In genomic region chr9:106454888-106455681, GRCm38 (mm10) we compare ENCODE assay signal across 8 mouse cellular contexts. TPM values are rescaled to one million over a fixed set of nuclear protein-coding genes. Genes with fewer than 3 reads are reported as not detected.
DNase-seq lines count a peak whose midpoint lies in the region; ATAC-seq and TF ChIP-seq lines count a peak whose summit lies in the region.

No protein-coding gene starts in this region.

- H3K4me1 ChIP-seq in heart, embryonic 13.5 days = peaks cover 83% of the 10 kb centered on the region
- H3K4me1 ChIP-seq in ES-E14 (ENCODE audit: control insufficient read depth in 2 of 2, insufficient read depth in 2 of 2, low read length in 2 of 2, poor library complexity in 1 of 2) = peaks cover 16 to 48% of the 10 kb centered on the region in 2 experiments
- H3K4me1 ChIP-seq in forebrain, embryonic 11.5 days (replicated peaks; ENCODE audit: control insufficient read depth, insufficient read depth, low read length) = peaks cover 50% of the 10 kb centered on the region
- peaks cover 82% of the 10 kb centered on the region for H3K4me1 ChIP-seq in limb, embryonic 15.5 days
- peaks cover 50% of the 10 kb centered on the region for H3K4me1 ChIP-seq in stomach, embryonic 16.5 days (ENCODE audit: control insufficient read depth, insufficient read depth, low read length)

- intact Hi-C loops in gastrocnemius, postnatal 14 days (cut with DNase I; ENCODE audit: low total_unique reads) = no loop called here

- H3K4me2 ChIP-seq in heart, embryonic 13.5 days = peak overlapping the region; percentile 95
- H3K4me2 ChIP-seq in forebrain, embryonic 11.5 days (ENCODE audit: low read depth, low read length, severe bottlenecking) = peak overlapping the region; percentile 73
- H3K4me2 ChIP-seq in limb, embryonic 15.5 days = peak overlapping the region; percentile 94
- H3K4me2 ChIP-seq in stomach, embryonic 16.5 days (ENCODE audit: low read depth, low read length) = peak overlapping the region; percentile 67

- no peaks in the 10 kb centered on the region for H3K9me3 ChIP-seq in heart, embryonic 13.5 days
- H3K9me3 ChIP-seq in ES-E14 (ENCODE audit: control insufficient read depth, insufficient read depth, low read depth, low read length) = no peaks in the 10 kb centered on the region
- H3K9me3 ChIP-seq in forebrain, embryonic 11.5 days (ENCODE audit: control insufficient read depth, low read length) = no peaks in the 10 kb centered on the region
- H3K9me3 ChIP-seq in limb, embryonic 15.5 days = no peaks in the 10 kb centered on the region
- H3K9me3 ChIP-seq in stomach, embryonic 16.5 days (replicated peaks; ENCODE audit: control insufficient read depth, low read length) = no peaks in the 10 kb centered on the region

- WGBS in heart, embryonic 13.5 days = 3% methylated on average over 17 of the region's 17 CpGs
- under 1% methylated on average over 17 of the region's 17 CpGs for WGBS in forebrain, embryonic 11.5 days
- 5% methylated on average over 17 of the region's 17 CpGs for WGBS in limb, embryonic 15.5 days
- 12% methylated on average over 17 of the region's 17 CpGs for whole genome bisulfite sequencing in stomach, embryonic 16.5 days

- H3K27ac ChIP-seq in heart, embryonic 13.5 days (replicated peaks) = peak overlapping the region; percentile 84
- peak overlapping the region; percentile 81 for H3K27ac ChIP-seq in ES-E14 (ENCODE audit: insufficient read depth, low read depth, low read length, poor library complexity, severe bottlenecking)
- H3K27ac ChIP-seq in forebrain, embryonic 11.5 days (ENCODE audit: low read depth, low read length) = peak overlapping the region; percentile 89
- H3K27ac ChIP-seq in limb, embryonic 15.5 days = peak overlapping the region; percentile 89
- H3K27ac ChIP-seq in stomach, embryonic 16.5 days (ENCODE audit: low read length) = peak overlapping the region; percentile 58

- peaks cover 3% of the 10 kb centered on the region; the same call in 1 of the 2 replicates for H3K27me3 ChIP-seq in heart, embryonic 13.5 days (replicated peaks)
- no peaks in the 10 kb centered on the region for H3K27me3 ChIP-seq in forebrain, embryonic 11.5 days (ENCODE audit: control insufficient read depth, insufficient read depth, low read length)
- H3K27me3 ChIP-seq in limb, embryonic 15.5 days = no peaks in the 10 kb centered on the region
- H3K27me3 ChIP-seq in stomach, embryonic 16.5 days (ENCODE audit: control insufficient read depth, insufficient read depth, low read length) = no peaks in the 10 kb centered on the region

- no peak for ATAC-seq in heart, embryonic 13.5 days (ENCODE audit: extremely low read depth, insufficient number of reproducible peaks, low FRiP score, low TSS enrichment)
- peak; percentile 26 for ATAC-seq in forebrain, embryonic 11.5 days (replicated peaks; ENCODE audit: low FRiP score)
- no peak for ATAC-seq in limb, embryonic 15.5 days (ENCODE audit: insufficient number of reproducible peaks, low FRiP score, low TSS enrichment, low read depth)
- no peak for ATAC-seq in stomach, embryonic 16.5 days (ENCODE audit: insufficient read depth, low FRiP score)

- no peak for DNase-seq in heart, adult 8-10 months (ENCODE audit: low spot score)
- no peak for DNase-seq in ES-E14 (ENCODE audit: low read depth, low spot score)
- DNase-seq in forebrain, embryonic 11.5 days (ENCODE audit: low spot score) = peak; percentile 77
- no peak for DNase-seq in gastrocnemius, postnatal 14 days
- no peak for DNase-seq in adrenal gland, postnatal 25 days

- peak overlapping the region; percentile 88 for H3K9ac ChIP-seq in heart, embryonic 13.5 days
- H3K9ac ChIP-seq in ES-E14 (ENCODE audit: insufficient read depth, low read depth, low read length, poor library complexity, severe bottlenecking) = peak overlapping the region; percentile 77
- peak overlapping the region; percentile 98 for H3K9ac ChIP-seq in forebrain, embryonic 11.5 days (ENCODE audit: low read length)
- H3K9ac ChIP-seq in limb, embryonic 15.5 days = peak overlapping the region; percentile 67
- H3K9ac ChIP-seq in stomach, embryonic 16.5 days (ENCODE audit: low read length) = peak overlapping the region; percentile 83

- in situ Hi-C loops in ES-E14 (cut with MboI; ENCODE audit: low sequenced_read_pairs in 2 of 2, unreplicated experiment in 2 of 2) = no loop called here

- peak overlapping the region; percentile 68 for H3K4me3 ChIP-seq in heart, embryonic 13.5 days
- H3K4me3 ChIP-seq in ES-E14 (ENCODE audit: insufficient read depth in 1 of 2, low read depth in 1 of 2, low read length in 2 of 2, poor library complexity in 1 of 2, severe bottlenecking in 1 of 2) = peak overlapping the region; percentile 76 to 85
- H3K4me3 ChIP-seq in forebrain, embryonic 11.5 days (ENCODE audit: low read depth, low read length) = peak overlapping the region; percentile 85
- H3K4me3 ChIP-seq in limb, embryonic 15.5 days = peak overlapping the region; percentile 72
- H3K4me3 ChIP-seq in stomach, embryonic 16.5 days (replicated peaks; ENCODE audit: low read length) = peak overlapping the region; percentile 69

- H3K36me3 ChIP-seq in heart, embryonic 13.5 days = peaks cover 13% of the 10 kb centered on the region
- H3K36me3 ChIP-seq in ES-E14 (ENCODE audit: control insufficient read depth, insufficient read depth, low read length, poor library complexity, severe bottlenecking) = peaks cover 3% of the 10 kb centered on the region; the same call in 1 of the 2 replicates
- H3K36me3 ChIP-seq in forebrain, embryonic 11.5 days (ENCODE audit: control insufficient read depth, insufficient read depth, low read length) = no peaks in the 10 kb centered on the region; the same call in 1 of the 2 replicates
- H3K36me3 ChIP-seq in limb, embryonic 15.5 days = peaks cover 8% of the 10 kb centered on the region; the same call in 1 of the 2 replicates
- no peaks in the 10 kb centered on the region for H3K36me3 ChIP-seq in stomach, embryonic 16.5 days (ENCODE audit: control insufficient read depth, insufficient read depth, low read length)

TF ChIP-seq in ES-E14, 5 proteins besides CTCF, POLR2A, EP300 and RAD21 (continues in another document):
- TF ChIP-seq HCFC1 (IDR thresholded peaks at IDR 0.05; ENCODE audit: borderline replicate concordance, insufficient read depth, low read length) (no peak), ZNF384 (IDR thresholded peaks at IDR 0.05; ENCODE audit: low read depth, low read length) (no peak), MAFK (IDR thresholded peaks at IDR 0.05; ENCODE audit: insufficient read depth, low read depth, low read length) (no peak), CHD2 (IDR thresholded peaks at IDR 0.05; ENCODE audit: low read depth, low read length) (no peak)

RNA-seq across cellular contexts. Expression of gene Pcbp4, which starts 2.0 kb away (rescaled TPM):
- polyA plus RNA-seq in heart, embryonic 13.5 days (2015; fragmentation: Nextera tagmentation; extraction: Ambion mirVana) = 82.0 and 85.0 TPM in 2 replicates
- 10 to 100 TPM; 72.2 to 76.0 (median 74.5) TPM for total RNA-seq in heart, adult 8-10 months (2022)
- total RNA-seq in ES-E14 (2012; rRNA removed) = 140 and 176 TPM in 2 replicates
- polyA plus RNA-seq in forebrain, embryonic 11.5 days (2014; fragmentation: Nextera tagmentation; extraction: Ambion mirVana) = 300 and 309 TPM in 2 replicates
- polyA plus RNA-seq in limb, embryonic 15.5 days (2015; fragmentation: Nextera tagmentation; extraction: Ambion mirVana) = 83.2 and 91.4 TPM in 2 replicates
- 39.4 and 42.5 TPM in 2 replicates for polyA plus RNA-seq in stomach, embryonic 16.5 days (2015; fragmentation: Nextera tagmentation; extraction: Ambion mirVana)
- total RNA-seq in gastrocnemius, postnatal 14 days (2021) = 10 to 100 TPM; 47.6 to 48.7 TPM
- 26.8 and 29.9 TPM in 2 replicates for total RNA-seq in adrenal gland, postnatal 25 days (2021)

RNA-seq across cellular contexts. Expression of gene Abhd14a, which starts 7.6 kb away (rescaled TPM):
- 44.8 and 53.3 TPM in 2 replicates for polyA plus RNA-seq in heart, embryonic 13.5 days (2015; fragmentation: Nextera tagmentation; extraction: Ambion mirVana)
- 10 to 100 TPM; 17.5 to 20.6 (median 19.5) TPM for total RNA-seq in heart, adult 8-10 months (2022)
- 23.0 and 55.6 TPM in 2 replicates for total RNA-seq in ES-E14 (2012; rRNA removed)
- polyA plus RNA-seq in forebrain, embryonic 11.5 days (2014; fragmentation: Nextera tagmentation; extraction: Ambion mirVana) = 38.3 and 41.0 TPM in 2 replicates
- 75.0 TPM in 2 replicates for polyA plus RNA-seq in limb, embryonic 15.5 days (2015; fragmentation: Nextera tagmentation; extraction: Ambion mirVana)
- 49.5 and 50.4 TPM in 2 replicates for polyA plus RNA-seq in stomach, embryonic 16.5 days (2015; fragmentation: Nextera tagmentation; extraction: Ambion mirVana)
- total RNA-seq in gastrocnemius, postnatal 14 days (2021) = 10 to 100 TPM; 13.3 to 16.0 TPM
- total RNA-seq in adrenal gland, postnatal 25 days (2021) = 21.7 and 23.1 TPM in 2 replicates

RNA-seq across cellular contexts. Expression of gene Abhd14b, which starts 7.8 kb away (rescaled TPM):
- 7.4 and 7.7 TPM in 2 replicates for polyA plus RNA-seq in heart, embryonic 13.5 days (2015; fragmentation: Nextera tagmentation; extraction: Ambion mirVana)
- 10 to 100 TPM in 2 of 4 experiments, 1 to 10 TPM in 2; 6.0 to 11.8 (median 9.6) TPM for total RNA-seq in heart, adult 8-10 months (2022)
- total RNA-seq in ES-E14 (2012; rRNA removed) = 1.9 and 4.2 TPM in 2 replicates
- polyA plus RNA-seq in forebrain, embryonic 11.5 days (2014; fragmentation: Nextera tagmentation; extraction: Ambion mirVana) = 4.6 and 4.7 TPM in 2 replicates
- polyA plus RNA-seq in limb, embryonic 15.5 days (2015; fragmentation: Nextera tagmentation; extraction: Ambion mirVana) = 38.9 and 40.8 TPM in 2 replicates
- 28.3 and 35.8 TPM in 2 replicates for polyA plus RNA-seq in stomach, embryonic 16.5 days (2015; fragmentation: Nextera tagmentation; extraction: Ambion mirVana)
- 1 to 10 TPM; 4.6 to 6.5 TPM for total RNA-seq in gastrocnemius, postnatal 14 days (2021)
- 38.0 and 53.8 TPM in 2 replicates for total RNA-seq in adrenal gland, postnatal 25 days (2021)

RNA-seq across cellular contexts. Expression of gene Gpr62, which starts 10.7 kb away (rescaled TPM):
- polyA plus RNA-seq in heart, embryonic 13.5 days (2015; fragmentation: Nextera tagmentation; extraction: Ambion mirVana) = 0.19 and 0.31 TPM in 2 replicates
- under 1 TPM in 1 of 4 experiments, not detected in 3; 0.19 TPM for total RNA-seq in heart, adult 8-10 months (2022)
- total RNA-seq in ES-E14 (2012; rRNA removed) = 0.22 and 0.58 TPM in 2 replicates
- 0.19 and 0.71 TPM in 2 replicates for polyA plus RNA-seq in forebrain, embryonic 11.5 days (2014; fragmentation: Nextera tagmentation; extraction: Ambion mirVana)
- 0.37 and 0.55 TPM in 2 replicates for polyA plus RNA-seq in limb, embryonic 15.5 days (2015; fragmentation: Nextera tagmentation; extraction: Ambion mirVana)
- polyA plus RNA-seq in stomach, embryonic 16.5 days (2015; fragmentation: Nextera tagmentation; extraction: Ambion mirVana) = 0.19 and 0.26 TPM in 2 replicates
- under 1 TPM; 0.16 to 0.33 TPM for total RNA-seq in gastrocnemius, postnatal 14 days (2021)
- total RNA-seq in adrenal gland, postnatal 25 days (2021) = 0.21 TPM in 1 of 2 replicates, not detected in the other

RNA-seq across cellular contexts. Expression of gene Acy1, which starts 17.0 kb away (rescaled TPM):
- 25.7 and 27.2 TPM in 2 replicates for polyA plus RNA-seq in heart, embryonic 13.5 days (2015; fragmentation: Nextera tagmentation; extraction: Ambion mirVana)
- 10 to 100 TPM; 23.1 to 28.9 (median 25.7) TPM for total RNA-seq in heart, adult 8-10 months (2022)
- 28.8 and 40.3 TPM in 2 replicates for total RNA-seq in ES-E14 (2012; rRNA removed)
- polyA plus RNA-seq in forebrain, embryonic 11.5 days (2014; fragmentation: Nextera tagmentation; extraction: Ambion mirVana) = 39.5 and 43.4 TPM in 2 replicates
- 42.2 and 48.6 TPM in 2 replicates for polyA plus RNA-seq in limb, embryonic 15.5 days (2015; fragmentation: Nextera tagmentation; extraction: Ambion mirVana)
- polyA plus RNA-seq in stomach, embryonic 16.5 days (2015; fragmentation: Nextera tagmentation; extraction: Ambion mirVana) = 43.4 and 44.3 TPM in 2 replicates
- total RNA-seq in gastrocnemius, postnatal 14 days (2021) = 10 to 100 TPM in 1 of 2 experiments, 1 to 10 TPM in 1; 8.4 to 10.9 TPM
- 17.0 and 20.6 TPM in 2 replicates for total RNA-seq in adrenal gland, postnatal 25 days (2021)
